Mouse (Mus musculus) ES-Bruce4 (cell line): ENCODE measurements around the gene Mrps11.

Experiments used
- CTCF ChIP-seq: IDR thresholded peaks from one replicate; pipeline ENCODE4 v1.8.1; 2011; ENCODE audit warnings: low read depth, low read length
- EP300 ChIP-seq: IDR thresholded peaks from 2 replicates; pipeline ENCODE4 v1.6.1; 2011; ENCODE audit warnings: low read depth, low read length; ENCODE audit not compliant: insufficient read depth

DNA sequence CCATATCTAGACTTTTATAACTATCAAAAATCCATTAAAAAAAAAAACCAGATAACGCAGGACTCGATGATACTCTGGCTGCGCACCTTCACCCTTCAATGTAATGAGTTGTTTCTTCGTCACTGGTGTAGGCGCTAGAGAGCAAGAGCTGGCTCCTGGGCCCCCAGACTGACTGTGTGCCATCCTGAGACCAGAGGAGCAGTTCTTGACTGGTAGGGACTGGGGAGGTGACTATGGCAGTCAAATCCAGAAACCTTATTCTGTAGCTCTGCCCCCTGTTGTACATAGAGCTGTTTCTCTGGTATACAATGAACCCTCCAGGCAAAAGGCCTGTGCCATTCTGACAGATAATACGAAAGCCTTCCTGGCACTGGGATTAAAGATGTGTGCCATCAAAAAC, 45.7 kb upstream of the Mrps11 start:
- TF ChIP-seq CTCF, result no peak
- TF ChIP-seq EP300, result no peak
